In the genomic region with DNA sequence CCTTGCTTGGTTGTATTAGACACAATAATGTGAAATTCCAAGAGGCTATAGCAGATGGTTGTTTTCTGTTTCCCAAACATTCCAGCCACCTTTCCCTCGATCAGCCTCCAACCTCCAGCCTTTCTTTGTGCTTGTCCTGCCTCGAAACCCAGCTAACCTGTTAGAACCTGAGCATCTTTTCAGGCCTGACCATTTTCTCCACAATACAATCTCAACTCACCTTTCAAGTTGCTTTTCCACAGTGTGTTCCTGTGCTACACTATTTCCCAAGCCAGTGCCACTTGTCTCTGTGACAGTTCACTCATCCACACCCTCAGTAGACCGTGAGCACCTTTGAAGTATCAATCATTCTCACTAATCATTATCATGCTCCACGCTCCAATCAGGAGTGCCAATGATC, we compare ENCODE assay signal across 30 mouse cellular contexts.
"Had no signal": no experiment of that assay in that cellular context is flagged by ENCODE, and none has a peak within 500 bp of the region (broad histone marks: within the 10 kb centered on the region; RNA-seq: fewer than 3 reads in every experiment).

No protein-coding gene starts in this region.

- H3K27ac ChIP-seq: limb, embryonic 10.5 days; limb, embryonic 12.5 days; limb, embryonic 13.5 days; limb, embryonic 15.5 days; liver, embryonic 12.5 days; liver, embryonic 13.5 days; liver, embryonic 14.5 days; liver, embryonic 15.5 days; lung, embryonic 15.5 days; macrophage; midbrain, embryonic 10.5 days; midbrain, embryonic 12.5 days; midbrain, embryonic 15.5 days; neural tube, embryonic 12.5 days had no signal

- H3K9me3 ChIP-seq: limb, embryonic 10.5 days; limb, embryonic 13.5 days; limb, embryonic 15.5 days; liver, embryonic 12.5 days; liver, embryonic 13.5 days; liver, embryonic 15.5 days; lung, embryonic 15.5 days; megakaryocyte, embryonic 14.5 days; midbrain, embryonic 10.5 days; midbrain, embryonic 12.5 days; midbrain, embryonic 15.5 days; neural tube, embryonic 12.5 days had no signal

- H3K4me1 ChIP-seq: limb, embryonic 12.5 days; limb, embryonic 13.5 days; limb, embryonic 15.5 days; liver, embryonic 12.5 days; liver, embryonic 13.5 days; liver, embryonic 15.5 days; lung, embryonic 15.5 days; megakaryocyte, embryonic 14.5 days; midbrain, embryonic 10.5 days; midbrain, embryonic 12.5 days; midbrain, embryonic 15.5 days; neural tube, embryonic 12.5 days had no signal

- H3K4me2 ChIP-seq: limb, embryonic 12.5 days; limb, embryonic 13.5 days; limb, embryonic 15.5 days; liver, embryonic 11.5 days; liver, embryonic 12.5 days; liver, embryonic 13.5 days; liver, embryonic 15.5 days; lung, embryonic 14.5 days; lung, embryonic 15.5 days; midbrain, embryonic 12.5 days; midbrain, embryonic 15.5 days; neural tube, embryonic 12.5 days had no signal

- DNase-seq: left cerebral cortex, postnatal 4 days; liver; liver, embryonic 13.5 days; liver, postnatal 0 days; lung, adult 18-20 months; lung, adult 2 months; lung, embryonic 14.5 days; lung, postnatal 10 days; lung, postnatal 14 days; lung, postnatal 36 days; lung, postnatal 4 days; midbrain, embryonic 14.5 days had no signal

- H3K36me3 ChIP-seq: limb, embryonic 10.5 days; limb, embryonic 12.5 days; limb, embryonic 13.5 days; limb, embryonic 15.5 days; liver, embryonic 12.5 days; liver, embryonic 13.5 days; liver, embryonic 15.5 days; lung, embryonic 15.5 days; midbrain, embryonic 10.5 days; midbrain, embryonic 12.5 days; midbrain, embryonic 15.5 days; neural tube, embryonic 12.5 days had no signal

- H3K27me3 ChIP-seq: limb, embryonic 12.5 days; limb, embryonic 13.5 days; limb, embryonic 15.5 days; liver, embryonic 12.5 days; liver, embryonic 13.5 days; liver, embryonic 15.5 days; lung, embryonic 15.5 days; midbrain, embryonic 12.5 days; midbrain, embryonic 15.5 days; neural tube, embryonic 12.5 days had no signal

- H3K9ac ChIP-seq: limb, embryonic 12.5 days; limb, embryonic 13.5 days; limb, embryonic 15.5 days; liver, embryonic 12.5 days; liver, embryonic 13.5 days; liver, embryonic 14.5 days; liver, embryonic 15.5 days; liver, postnatal 0 days; lung, embryonic 14.5 days; lung, embryonic 15.5 days; midbrain, embryonic 12.5 days; midbrain, embryonic 15.5 days; neural tube, embryonic 12.5 days had no signal

- ATAC-seq: liver, embryonic 12.5 days; liver, postnatal 0 days; lung, postnatal 0 days; midbrain, embryonic 15.5 days; midbrain, embryonic 16.5 days had no signal

- H3K4me3 ChIP-seq: limb, embryonic 10.5 days; limb, embryonic 12.5 days; limb, embryonic 13.5 days; limb, embryonic 15.5 days; liver, embryonic 12.5 days; liver, embryonic 13.5 days; liver, embryonic 15.5 days; lung, embryonic 15.5 days; megakaryocyte, embryonic 14.5 days; midbrain, embryonic 10.5 days; midbrain, embryonic 12.5 days; midbrain, embryonic 15.5 days; myocyte; neural tube, embryonic 12.5 days had no signal
